In the genomic region with DNA sequence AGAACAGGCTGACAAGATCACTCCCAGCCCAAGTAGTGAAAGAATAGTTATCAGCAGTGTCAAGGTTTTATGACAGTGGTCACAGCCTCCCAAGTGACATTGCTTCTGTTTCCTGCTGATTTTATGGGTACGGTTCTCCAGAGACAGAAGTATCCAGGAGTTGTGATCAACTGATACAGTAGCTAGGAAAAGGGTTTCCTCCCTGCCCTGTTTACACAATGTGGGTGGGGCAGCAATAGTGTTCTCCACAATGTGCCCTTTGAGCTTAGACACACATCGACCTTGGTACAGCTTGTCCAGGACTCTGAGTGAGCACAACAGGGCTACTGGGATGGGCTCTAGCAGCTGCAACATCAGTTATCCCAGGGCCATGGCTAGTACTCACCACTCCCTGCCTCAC, we compare ENCODE assay signal across 20 mouse cellular contexts. TPM values are rescaled to one million over a fixed set of nuclear protein-coding genes. Genes with fewer than 3 reads are reported as not detected.
A peak's percentile ranks its signal among the peaks of the same experiment; 100 is the strongest.
DNase-seq lines count a peak whose midpoint lies in the region; ATAC-seq and TF ChIP-seq lines count a peak whose summit lies in the region.
"Had no signal": no experiment of that assay in that cellular context is flagged by ENCODE, and none has a peak within 500 bp of the region (broad histone marks: within the 10 kb centered on the region; RNA-seq: fewer than 3 reads in every experiment).

No protein-coding gene starts in this region.

- H3K9ac ChIP-seq in liver, adult 2 months (ENCODE audit: low read depth, low read length), result no peak overlapping the region
- H3K9ac ChIP-seq in midbrain, embryonic 16.5 days (ENCODE audit: low read depth, low read length), result no peak overlapping the region
- H3K9ac ChIP-seq: embryonic facial prominence, embryonic 15.5 days; forebrain, embryonic 15.5 days; midbrain, embryonic 15.5 days; neural tube, embryonic 15.5 days had no signal

- no peak overlapping the region for H3K4me3 ChIP-seq in G1E (ENCODE audit: low read depth, low read length)
- H3K4me3 ChIP-seq in liver, adult 2 months (ENCODE audit: insufficient read depth, low read depth, low read length), result no peak overlapping the region
- H3K4me3 ChIP-seq in midbrain, embryonic 16.5 days (ENCODE audit: low read depth, low read length), result no peak overlapping the region
- H3K4me3 ChIP-seq: embryonic facial prominence, embryonic 15.5 days; forebrain, embryonic 15.5 days; midbrain, embryonic 15.5 days; neural tube, embryonic 15.5 days had no signal

- DNase-seq in G1E (ENCODE audit: low spot score) (no peak), ZHBTc4 (ENCODE audit: low read depth, low spot score) (peak; percentile 52)
- peak; percentile 25 for DNase-seq in liver, adult 2 months (ENCODE audit: extremely low read depth, low read depth, low spot score)
- peak; percentile 58 for DNase-seq in lung, postnatal 25 days (ENCODE audit: low spot score)
- no peak for DNase-seq in right cerebral cortex, adult 2 months (ENCODE audit: low spot score in 2 of 2)
- DNase-seq: cerebellum, postnatal 25 days; heart, postnatal 4 days; kidney, adult 9 months; right cerebral cortex, postnatal 14 days had no signal

- H3K79me2 ChIP-seq in liver, adult 2 months (ENCODE audit: control insufficient read depth, insufficient read depth, low read length), result no peaks in the 10 kb centered on the region

- TF ChIP-seq CTCF in G1E (IDR thresholded peaks at IDR 0.05; ENCODE audit: low read depth, low read length), result no peak
- TF ChIP-seq CTCF in liver, adult 2 months (IDR thresholded peaks at IDR 0.05; ENCODE audit: low read depth, low read length), result no peak

- H3K4me2 ChIP-seq in midbrain, embryonic 16.5 days (ENCODE audit: low read length), result no peak overlapping the region
- H3K4me2 ChIP-seq: embryonic facial prominence, embryonic 15.5 days; forebrain, embryonic 15.5 days; midbrain, embryonic 15.5 days; neural tube, embryonic 15.5 days had no signal

- no peak overlapping the region for H3K27ac ChIP-seq in liver, adult 2 months (replicated peaks; ENCODE audit: insufficient read depth, low read depth, low read length)
- H3K27ac ChIP-seq in midbrain, embryonic 16.5 days (ENCODE audit: low read length), result no peak overlapping the region
- H3K27ac ChIP-seq: embryonic facial prominence, embryonic 15.5 days; forebrain, embryonic 15.5 days; midbrain, embryonic 15.5 days; neural tube, embryonic 15.5 days had no signal

- 6% methylated on average over 2 of the region's 2 CpGs for WGBS in liver, adult 2 months
- 96% methylated on average over 2 of the region's 2 CpGs for WGBS in midbrain, embryonic 16.5 days

- H3K9me3 ChIP-seq in G1E (replicated peaks), result no peaks in the 10 kb centered on the region
- no peaks in the 10 kb centered on the region; the same call in 1 of the 2 replicates for H3K9me3 ChIP-seq in midbrain, embryonic 16.5 days (replicated peaks; ENCODE audit: control insufficient read depth, low read length, poor library complexity, severe bottlenecking)
- H3K9me3 ChIP-seq: embryonic facial prominence, embryonic 15.5 days; forebrain, embryonic 15.5 days; midbrain, embryonic 15.5 days; neural tube, embryonic 15.5 days had no signal

- no peaks in the 10 kb centered on the region for H3K36me3 ChIP-seq in G1E (replicated peaks)
- no peaks in the 10 kb centered on the region for H3K36me3 ChIP-seq in liver, adult 2 months (ENCODE audit: control insufficient read depth, insufficient read depth, low read length)
- no peaks in the 10 kb centered on the region for H3K36me3 ChIP-seq in midbrain, embryonic 16.5 days (ENCODE audit: control insufficient read depth, insufficient read depth, low read length)
- H3K36me3 ChIP-seq: embryonic facial prominence, embryonic 15.5 days; forebrain, embryonic 15.5 days; midbrain, embryonic 15.5 days; neural tube, embryonic 15.5 days had no signal

- TF ChIP-seq POLR2A in liver, adult 2 months (IDR thresholded peaks at IDR 0.05; ENCODE audit: extremely low read depth, insufficient read depth, low read length), result no peak

- peak; percentile 60 for ATAC-seq in G1E (ENCODE audit: extremely low read depth, insufficient number of reproducible peaks, low FRiP score, poor library complexity, severe bottlenecking)
- no peak for ATAC-seq in midbrain, embryonic 16.5 days
- no peak for ATAC-seq in erythroid progenitor cell, adult 5-6 weeks (replicated peaks; ENCODE audit: low FRiP score, poor library complexity, severe bottlenecking)
- ATAC-seq: activated CD4-positive, CD25-positive, alpha-beta regulatory T cell, adult 4 months; forebrain, embryonic 15.5 days; midbrain, embryonic 15.5 days had no signal

- peaks cover 5% of the 10 kb centered on the region for H3K27me3 ChIP-seq in G1E (ENCODE audit: insufficient read depth, low read length)
- H3K27me3 ChIP-seq in liver, adult 2 months (ENCODE audit: control insufficient read depth, insufficient read depth, low read length), result peaks cover 7% of the 10 kb centered on the region; the same call in 1 of the 2 replicates
- no peaks in the 10 kb centered on the region for H3K27me3 ChIP-seq in midbrain, embryonic 16.5 days (ENCODE audit: control insufficient read depth, insufficient read depth, low read depth, low read length)
- H3K27me3 ChIP-seq: embryonic facial prominence, embryonic 15.5 days; forebrain, embryonic 15.5 days; midbrain, embryonic 15.5 days; neural tube, embryonic 15.5 days had no signal

- peaks cover 5% of the 10 kb centered on the region; the same call in 1 of the 2 replicates for H3K4me1 ChIP-seq in G1E (ENCODE audit: insufficient read depth, low read depth, low read length)
- H3K4me1 ChIP-seq in liver, adult 2 months (ENCODE audit: control insufficient read depth, insufficient read depth, low read length), result no peaks in the 10 kb centered on the region; the same call in 1 of the 2 replicates
- no peaks in the 10 kb centered on the region; the same call in 1 of the 2 replicates for H3K4me1 ChIP-seq in midbrain, embryonic 16.5 days (ENCODE audit: control insufficient read depth, insufficient read depth, low read length)
- H3K4me1 ChIP-seq: embryonic facial prominence, embryonic 15.5 days; forebrain, embryonic 15.5 days; midbrain, embryonic 15.5 days; neural tube, embryonic 15.5 days had no signal

RNA-seq across cellular contexts. Expression of a gene that starts 9.8 kb away (rescaled TPM):
- not detected in 2 replicates for total RNA-seq in G1E (2014; fragmentation: Nextera tagmentation)
- not detected in 2 replicates for total RNA-seq in G1E (2017)
- polyA plus RNA-seq in G1E (2012), result not detected in 2 replicates
- not detected in 2 replicates for total RNA-seq in liver, adult 2 months (2014; rRNA removed)
- polyA plus RNA-seq in liver, adult 2 months (2012; rRNA removed), result not detected in 2 replicates
- not detected in 2 replicates for polyA plus RNA-seq in midbrain, embryonic 16.5 days (2015; fragmentation: Nextera tagmentation; extraction: Ambion mirVana)
- not detected in 2 replicates for total RNA-seq in erythroid progenitor cell, adult 5-6 weeks (2015; ENCODE audit: low replicate concordance)
- total RNA-seq in erythroid progenitor cell, adult 5-6 weeks (2017; ENCODE audit: low replicate concordance), result not detected in 2 replicates
- total RNA-seq: heart, postnatal 4 days; layer of hippocampus, postnatal 25 days had no signal
- polyA plus RNA-seq: activated CD4-positive, CD25-positive, alpha-beta regulatory T cell, adult 4 months; embryonic facial prominence, embryonic 15.5 days; forebrain, embryonic 15.5 days; gonadal fat pad, adult 2 months; limb, embryonic 14.5 days; midbrain, embryonic 15.5 days; neural tube, embryonic 15.5 days; stomach, embryonic 14.5 days had no signal

RNA-seq across cellular contexts. Expression of a gene that starts 14.6 kb away (rescaled TPM):
- not detected in 2 replicates for total RNA-seq in G1E (2014; fragmentation: Nextera tagmentation)
- not detected in 2 replicates for total RNA-seq in G1E (2017)
- not detected in 2 replicates for polyA plus RNA-seq in G1E (2012)
- total RNA-seq in liver, adult 2 months (2014; rRNA removed), result not detected in 2 replicates
- polyA plus RNA-seq in liver, adult 2 months (2012; rRNA removed), result not detected in 2 replicates
- polyA plus RNA-seq in midbrain, embryonic 16.5 days (2015; fragmentation: Nextera tagmentation; extraction: Ambion mirVana), result not detected in 2 replicates
- not detected in 2 replicates for total RNA-seq in erythroid progenitor cell, adult 5-6 weeks (2015; ENCODE audit: low replicate concordance)
- not detected in 2 replicates for total RNA-seq in erythroid progenitor cell, adult 5-6 weeks (2017; ENCODE audit: low replicate concordance)
- total RNA-seq: heart, postnatal 4 days; layer of hippocampus, postnatal 25 days had no signal
- polyA plus RNA-seq: activated CD4-positive, CD25-positive, alpha-beta regulatory T cell, adult 4 months; embryonic facial prominence, embryonic 15.5 days; forebrain, embryonic 15.5 days; gonadal fat pad, adult 2 months; limb, embryonic 14.5 days; midbrain, embryonic 15.5 days; neural tube, embryonic 15.5 days; stomach, embryonic 14.5 days had no signal

Comparison
In these comparisons a context has a peak if more than half of its experiments do, and no peak if none do; other contexts are left out.
1. DNase-seq: peak in ZHBTc4 (single experiment), liver, adult 2 months (single experiment) and lung, postnatal 25 days (single experiment); none in G1E (single experiment) and right cerebral cortex, adult 2 months (0 of 2).